Mouse (Mus musculus): ENCODE measurements around the gene 4930556J24Rik. TPM values are rescaled to one million over a fixed set of nuclear protein-coding genes. Genes with fewer than 3 reads are reported as not detected.

The 4930556J24Rik gene
- total RNA-seq, 2 experiments from 2014 or later = not detected

GRCm38 (mm10) chr11:3895458-3895857 is 81.1 kb downstream of the 4930556J24Rik start:
- intact Hi-C loops (cut with DNase I) = loop anchor here (2.0 kb wide), 1 partner anchor 15 kb away; no protein-coding TSS in a partner anchor
- DNase-seq = no peak

GRCm38 (mm10) chr11:3894406-3895281 is 81.9 kb downstream of the 4930556J24Rik start, which contains the start of the genes 4921536K21Rik and Dusp18:
Gene 4921536K21Rik, minus strand, starts transcription at chr11:3895098.
Gene Dusp18, plus strand, starts transcription at chr11:3895240.
- peak; percentile 91 for DNase-seq
- intact Hi-C loops (cut with DNase I) = loop anchor here (2.0 kb wide), 1 partner anchor 16 kb away; no protein-coding TSS in a partner anchor

- intact Hi-C loops (cut with DNase I) = loop anchor here (2.0 kb wide), 1 partner anchor 17 kb away; no protein-coding TSS in a partner anchor
- DNase-seq = no peak
Measured at GRCm38 (mm10) chr11:3893970-3894369, 82.6 kb downstream of the 4930556J24Rik start.

Other genes starting within 250 kb of the 4930556J24Rik start
- 10 to 100 TPM; 14.1 to 14.3 TPM for gene Osbp2, start 112.9 kb downstream of the 4930556J24Rik start, total RNA-seq (2021)
- under 1 TPM; 0.54 to 0.92 TPM for gene 4921536K21Rik, start 81.7 kb downstream of the 4930556J24Rik start, total RNA-seq (2021)
- gene Dusp18, start 81.5 kb downstream of the 4930556J24Rik start, total RNA-seq (2021) = 10 to 100 TPM; 28.3 to 48.8 TPM
- gene Slc35e4, start 62.1 kb downstream of the 4930556J24Rik start, total RNA-seq (2021) = 1 to 10 TPM; 5.3 to 5.5 TPM
- 10 to 100 TPM; 43.7 to 52.1 TPM for gene Tcn2, start 44.6 kb downstream of the 4930556J24Rik start, total RNA-seq (2021)
- 10 to 100 TPM; 27.9 to 29.2 TPM for gene Pes1, start 12.8 kb downstream of the 4930556J24Rik start, total RNA-seq (2021)
- under 1 TPM; 0.19 to 0.22 TPM for gene Gal3st1, start 6.9 kb upstream of the 4930556J24Rik start, total RNA-seq (2021)
- under 1 TPM; 0.36 to 0.57 TPM for gene Sec14l4, start 54.7 kb upstream of the 4930556J24Rik start, total RNA-seq (2021)
- gene Sec14l3, start 88.1 kb upstream of the 4930556J24Rik start, total RNA-seq (2021) = not detected
- gene Mtfp1, start 118.7 kb upstream of the 4930556J24Rik start, total RNA-seq (2021) = 100 to 1,000 TPM; 115 to 136 TPM
- under 1 TPM; 0.69 to 0.87 TPM for gene Sec14l2, start 146.6 kb upstream of the 4930556J24Rik start, total RNA-seq (2021)
- gene Rnf215, start 158.4 kb upstream of the 4930556J24Rik start, total RNA-seq (2021) = 10 to 100 TPM; 14.0 to 15.1 TPM
- 1 to 10 TPM; 5.0 to 5.3 TPM for gene Ccdc157, start 183.5 kb upstream of the 4930556J24Rik start, total RNA-seq (2021)
- 10 to 100 TPM; 32.7 to 36.7 TPM for gene Sf3a1, start 183.6 kb upstream of the 4930556J24Rik start, total RNA-seq (2021)
- 10 to 100 TPM in 1 of 2 experiments, 1 to 10 TPM in 1; 8.6 to 11.2 TPM for gene Tbc1d10a, start 210.0 kb upstream of the 4930556J24Rik start, total RNA-seq (2021)
- gene Castor1, start 241.4 kb upstream of the 4930556J24Rik start, total RNA-seq (2021) = 1 to 10 TPM; 5.2 to 5.5 TPM

Data from heart, postnatal 36 days (tissue).